Mouse (Mus musculus) cerebellum, postnatal 14 days (tissue): ENCODE results near the gene Cmtm4.
A peak's percentile ranks its signal among the peaks of the same experiment; 100 is the strongest.

Experiments used
- DNase-seq, 2 experiments: peaks; one replicate each; pipeline ENCODE4 v3.0.0; 2021; ENCODE audit warnings: mixed read lengths in 2 of 2

Gene Cmtm4

DNA sequence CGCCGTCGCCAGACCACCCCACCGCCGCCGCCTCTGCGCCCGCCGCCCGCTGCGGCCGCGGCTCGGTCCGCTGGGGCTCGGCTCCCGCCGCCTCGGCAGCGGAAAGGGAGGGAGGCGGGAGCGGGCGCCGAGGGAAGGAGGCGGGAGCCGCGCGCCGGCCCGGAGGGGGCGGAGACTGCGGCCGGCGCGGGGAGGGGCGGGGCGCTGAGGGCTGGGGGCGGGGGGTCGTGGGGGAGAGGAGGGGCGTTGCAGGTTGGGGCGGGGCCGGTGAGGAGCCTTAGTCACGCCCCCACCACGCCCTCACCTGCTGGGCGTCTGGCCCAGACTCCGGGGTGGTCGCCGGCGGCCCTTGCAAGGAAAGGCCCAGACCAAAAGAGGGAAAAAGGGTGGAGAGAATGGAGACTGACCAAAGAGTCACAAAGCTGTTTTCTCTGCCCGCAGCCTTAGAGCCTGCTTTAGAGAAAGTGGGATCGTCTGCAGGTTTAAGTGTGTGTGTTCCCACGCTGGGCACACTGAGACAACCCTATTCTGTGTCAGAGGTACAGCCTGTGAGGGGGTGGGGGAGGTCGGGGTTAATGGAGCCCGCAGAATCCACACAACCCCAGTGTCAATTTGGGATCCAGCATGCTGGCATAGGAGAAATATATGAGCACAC, at the start of gene Cmtm4:
Cmtm4 (minus strand) TSS at position 105 of the 655 bp plus-strand sequence.
- peak; percentile 71 to 79 for DNase-seq

DNA sequence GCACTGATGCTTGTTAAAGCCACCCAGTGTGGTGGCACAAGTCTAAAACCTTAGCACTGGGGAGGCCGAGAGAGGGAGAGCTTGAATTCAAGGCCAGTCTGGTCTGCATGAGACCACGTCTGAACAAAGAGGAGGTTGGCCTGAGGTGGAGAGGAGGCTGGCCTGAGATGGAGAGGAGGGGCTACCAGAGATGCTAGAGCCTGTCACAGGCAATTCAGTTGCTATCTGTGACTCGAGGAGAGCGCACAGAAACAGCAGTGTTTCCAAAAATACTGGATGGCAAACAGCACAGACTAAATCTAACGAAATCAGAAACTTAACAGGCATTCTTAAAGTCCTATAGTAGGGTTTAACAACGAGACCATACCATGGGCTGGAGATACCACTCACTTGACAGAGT, 49.6 kb upstream of the Cmtm4 start:
- DNase-seq: no peak

DNA sequence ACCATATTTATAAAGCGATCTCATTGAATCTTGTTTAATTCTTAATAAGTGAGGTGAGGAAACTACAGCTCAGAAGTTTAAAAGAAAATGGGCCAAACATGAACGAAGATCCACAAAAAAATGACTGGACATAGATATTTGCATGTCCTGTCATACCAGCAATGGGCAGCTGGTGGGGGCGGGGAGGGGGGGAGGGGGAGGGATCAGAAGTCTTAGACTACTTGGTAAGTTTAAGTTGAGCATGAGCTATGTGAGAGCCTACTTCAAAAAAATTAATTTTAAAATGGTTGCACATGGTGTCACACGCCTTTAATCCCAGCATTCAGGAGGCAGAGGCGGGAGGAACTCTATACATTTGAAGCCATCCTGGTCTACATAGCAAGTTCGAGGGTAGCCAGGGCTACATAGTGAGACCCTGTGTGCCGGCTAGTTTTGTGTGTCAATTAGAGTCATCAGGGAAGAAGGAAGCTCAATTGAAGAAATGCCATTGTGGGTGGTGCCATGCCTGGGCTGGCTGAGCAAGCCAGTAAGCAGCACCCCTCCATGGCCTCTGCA, 47.6 kb upstream of the Cmtm4 start:
- no peak for DNase-seq

DNA sequence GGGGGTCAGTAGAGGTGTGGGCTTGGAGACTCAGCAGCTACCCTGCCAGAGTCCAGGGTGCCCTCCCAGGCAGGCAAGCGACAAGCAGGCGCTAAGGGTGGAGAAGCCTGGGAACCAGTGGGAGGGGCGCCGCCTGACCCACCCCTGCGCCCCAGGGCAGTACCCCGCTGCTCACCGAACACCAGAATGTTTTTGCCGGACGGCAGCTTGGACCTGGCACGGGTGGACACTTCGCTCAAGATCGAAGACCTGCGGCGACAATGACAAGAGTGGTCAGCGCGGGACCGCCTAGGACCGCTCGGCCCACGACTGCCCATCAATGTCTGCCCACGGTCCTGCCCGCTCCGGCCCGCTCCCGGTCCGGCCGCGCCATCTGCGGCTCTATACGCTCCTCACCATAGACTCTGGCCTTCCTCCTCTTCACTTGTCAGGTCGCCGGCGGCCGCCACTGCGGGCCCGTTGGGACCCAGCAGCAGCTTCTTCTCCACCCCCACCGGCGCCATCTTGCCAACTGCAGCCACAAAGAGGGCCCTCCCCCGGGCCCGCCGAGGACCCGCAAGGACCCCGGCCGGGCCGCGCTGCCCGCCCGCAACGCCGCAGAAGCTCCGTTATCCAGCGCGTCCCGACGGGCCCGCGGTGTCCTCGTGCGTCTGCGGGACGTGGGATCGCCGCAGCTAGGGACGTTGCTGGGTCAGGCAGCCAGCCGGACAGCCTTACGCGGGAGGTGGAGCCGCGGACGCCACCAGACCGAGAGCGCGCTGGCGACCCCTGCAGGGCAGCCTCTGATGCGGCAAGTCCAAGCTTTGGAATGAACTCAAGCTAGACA, 46.9 kb upstream of the Cmtm4 start, which contains the start of gene Dync1li2:
Dync1li2 (minus strand) TSS at position 749 of the 826 bp plus-strand sequence.
- peak; percentile 97 for DNase-seq

DNA sequence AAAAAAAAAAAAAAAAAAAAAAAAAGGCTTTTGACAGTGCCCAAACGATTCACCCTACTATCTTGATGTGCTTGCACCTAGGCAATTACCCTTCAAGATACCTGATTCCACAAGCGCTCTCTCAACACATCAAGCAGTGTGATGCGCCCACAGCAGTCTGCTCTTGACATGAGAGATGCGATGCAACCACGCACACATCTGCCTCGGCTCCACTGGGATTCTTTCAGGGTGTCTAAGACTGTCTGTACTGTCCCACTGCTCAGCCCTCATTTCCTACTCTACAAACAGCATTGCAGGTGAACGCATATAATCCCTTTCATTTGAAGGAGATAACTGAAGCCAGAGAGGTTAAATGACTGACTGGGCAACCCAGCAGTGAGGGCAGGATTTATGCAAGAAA, 46.0 kb upstream of the Cmtm4 start:
- no peak for DNase-seq

DNA sequence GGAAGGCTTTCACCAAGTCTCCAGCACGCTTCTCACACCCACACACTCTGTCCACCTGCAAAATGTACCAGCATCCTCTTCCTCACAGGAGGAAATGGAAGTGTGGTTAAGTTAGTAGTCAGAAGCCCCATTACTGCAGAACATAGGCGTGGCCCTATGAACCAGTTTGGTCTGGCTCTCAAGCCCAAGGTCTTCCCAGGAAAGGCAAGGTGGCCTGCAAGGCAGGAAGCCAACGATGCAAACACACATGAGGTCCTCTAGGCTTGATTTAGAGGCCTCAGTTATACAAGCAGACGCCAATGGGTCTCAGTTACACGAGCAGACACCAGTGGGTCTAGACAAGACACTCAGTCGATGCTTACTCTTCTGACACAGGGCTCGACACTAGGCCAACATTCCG, 43.9 kb upstream of the Cmtm4 start:
- no peak for DNase-seq

DNA sequence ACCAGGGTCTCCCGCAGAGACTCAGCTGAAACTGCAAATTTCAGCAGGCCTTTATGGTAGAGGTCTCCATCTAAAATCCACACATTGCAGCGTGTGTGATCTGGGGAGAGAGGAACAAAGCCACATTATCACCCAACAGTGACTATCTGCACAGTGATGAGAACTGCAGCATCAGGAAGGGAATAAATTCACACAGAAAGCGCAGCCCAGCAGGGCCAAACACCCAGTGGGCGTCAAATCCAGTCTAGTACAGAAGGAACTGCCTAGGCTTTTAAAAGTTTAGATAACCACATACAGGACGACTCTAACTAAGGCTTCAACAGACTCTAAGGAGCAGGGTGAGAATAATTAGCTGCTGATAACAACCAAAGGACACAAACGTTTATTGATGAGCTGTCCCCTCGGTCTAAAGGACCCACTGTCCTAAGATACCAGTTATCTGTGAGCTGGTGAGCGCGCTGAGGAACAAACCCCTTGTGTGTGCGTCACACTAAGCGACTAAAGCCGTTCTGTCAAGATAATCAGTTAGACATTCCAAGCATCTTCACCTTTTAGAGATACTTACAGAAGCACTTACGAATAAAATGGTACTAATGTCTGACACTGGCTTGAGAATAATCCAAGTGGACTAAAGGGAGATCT, 42.0 kb upstream of the Cmtm4 start:
- DNase-seq: no peak

DNA sequence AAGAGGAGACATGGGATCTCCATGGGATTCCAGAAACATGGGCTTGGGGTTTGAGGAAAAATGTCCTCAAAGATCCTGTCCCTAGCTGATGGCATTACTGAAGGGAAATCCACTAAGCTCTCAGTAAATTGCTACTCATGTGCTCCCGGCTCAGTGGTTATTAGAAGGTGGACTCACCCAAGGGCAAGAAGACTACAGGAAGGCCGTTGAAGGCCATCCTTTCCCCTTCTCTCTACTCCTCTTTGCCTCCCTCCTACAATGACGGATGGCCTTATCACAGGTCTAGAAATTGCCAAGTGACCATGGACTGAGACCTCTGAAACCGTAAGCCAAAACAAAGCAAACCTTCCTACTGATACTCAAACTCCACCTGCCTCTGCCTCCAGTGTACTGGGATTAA, 41.0 kb upstream of the Cmtm4 start:
- DNase-seq: peak in 1 of 2 experiments; percentile 28

DNA sequence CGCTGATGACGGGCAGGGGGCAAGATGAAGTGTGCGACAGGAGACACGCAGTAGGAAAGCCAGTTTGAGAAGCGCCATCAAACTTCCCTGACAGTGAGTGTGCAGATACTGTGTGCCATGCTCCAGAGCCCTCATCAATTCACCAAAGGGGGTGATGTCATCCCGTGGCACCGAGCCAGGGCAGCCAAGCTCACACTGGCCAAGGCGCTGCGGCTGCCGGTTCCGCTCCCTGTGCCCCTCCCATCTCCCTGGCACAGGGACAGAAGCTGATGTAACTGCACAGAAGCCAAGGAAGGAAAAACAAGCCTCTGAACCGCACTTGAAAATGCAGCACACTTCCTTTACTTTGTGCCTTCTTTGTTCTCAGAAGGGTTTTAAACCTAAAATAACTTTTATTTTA, 40.4 kb upstream of the Cmtm4 start:
- DNase-seq: peak; percentile 100

DNA sequence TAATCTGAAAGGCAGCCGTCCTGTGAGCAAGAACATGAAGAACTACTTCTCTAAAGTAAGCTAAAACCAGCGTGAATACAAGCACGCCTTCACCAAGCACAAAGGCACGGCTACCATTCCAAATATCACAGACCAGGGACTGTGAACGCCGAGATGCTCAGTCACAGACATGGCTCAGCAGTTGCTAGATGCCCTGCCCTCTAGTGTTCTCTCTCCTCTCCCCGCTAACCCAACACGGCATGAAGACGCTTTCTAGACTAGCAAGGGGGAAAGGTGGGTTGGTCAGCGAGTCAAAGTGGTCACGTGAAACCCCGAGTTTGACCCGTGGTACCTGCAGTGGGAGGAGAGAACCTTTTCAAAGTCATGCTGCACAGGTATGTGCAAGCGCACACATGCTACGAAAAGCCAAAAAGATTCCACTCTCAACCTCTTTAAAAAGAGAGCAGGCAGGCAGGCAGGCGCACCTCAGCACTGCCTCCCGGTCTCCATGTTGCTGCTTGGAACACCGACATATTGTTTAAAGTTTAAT, 39.3 kb upstream of the Cmtm4 start:
- DNase-seq: peak; percentile 46 to 50

DNA sequence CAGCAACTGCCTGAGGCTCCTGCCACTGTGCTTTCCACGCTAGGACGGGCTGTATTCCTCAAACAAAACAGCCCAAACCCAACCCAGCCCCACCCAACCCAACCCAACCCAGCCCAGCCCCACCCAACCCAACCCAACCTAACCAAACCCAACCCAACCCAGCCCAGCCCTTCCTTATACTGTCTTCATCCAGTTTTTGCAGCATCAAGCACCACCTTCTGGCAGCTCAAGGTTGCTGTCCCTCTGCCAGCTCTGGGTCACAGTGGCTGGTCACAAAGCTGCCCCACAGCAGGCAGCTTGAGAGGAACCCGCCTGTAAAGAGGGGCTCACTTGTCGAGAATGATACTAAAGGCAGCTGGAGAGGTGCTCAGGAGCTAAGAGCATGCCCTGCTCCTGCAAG, 38.7 kb upstream of the Cmtm4 start:
- DNase-seq: peak; percentile 59 to 69

DNA sequence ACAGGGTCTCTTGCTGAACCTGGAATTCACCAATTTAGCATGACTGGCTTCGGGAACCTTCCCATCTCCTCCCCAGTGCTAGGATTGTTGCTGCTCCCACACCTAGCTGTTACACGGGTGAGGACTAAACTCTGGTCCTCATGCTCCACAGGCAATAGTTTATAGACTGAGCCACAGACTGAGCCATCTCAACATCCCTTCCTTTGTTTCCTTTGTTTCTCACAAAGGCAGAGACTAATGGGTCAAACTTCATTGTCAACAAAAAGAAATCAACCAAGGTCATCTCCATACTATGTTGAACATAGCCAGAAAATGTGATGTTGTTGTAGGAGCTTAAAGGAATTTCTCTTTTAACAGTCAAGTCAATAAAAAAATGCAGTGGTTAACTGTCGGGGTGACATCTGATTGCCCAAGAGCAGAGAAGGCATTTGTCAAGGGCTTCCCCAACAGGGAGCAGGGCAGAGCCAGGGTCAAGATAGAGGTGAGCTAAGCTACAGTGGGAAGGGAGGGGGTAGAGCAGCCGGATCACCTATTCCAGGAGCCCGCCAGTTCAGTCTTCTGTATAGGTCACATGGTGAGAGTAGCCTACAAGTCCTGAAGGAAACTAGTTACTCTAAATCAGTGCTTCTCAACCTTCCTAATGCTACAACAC, 37.7 kb upstream of the Cmtm4 start:
- no peak for DNase-seq

DNA sequence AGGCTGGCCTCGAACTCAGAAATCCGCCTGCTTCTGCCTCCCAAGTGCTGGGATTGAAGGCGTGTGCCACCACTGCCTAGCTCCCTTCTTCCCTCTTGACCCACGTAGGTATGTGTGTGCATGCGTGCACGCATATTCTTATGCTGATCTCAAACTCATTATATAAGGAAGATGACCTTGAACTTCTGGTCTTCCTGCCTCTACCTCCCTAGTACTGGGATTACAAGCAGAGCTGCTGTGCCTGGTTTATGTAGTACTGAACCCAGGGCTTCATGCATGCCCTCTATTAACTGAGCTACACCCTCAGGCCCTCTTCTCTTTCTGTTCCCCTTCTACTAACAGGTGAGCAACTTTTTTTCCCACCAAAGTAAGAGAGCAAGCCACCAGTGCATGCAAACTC, 37.0 kb upstream of the Cmtm4 start:
- no peak for DNase-seq

DNA sequence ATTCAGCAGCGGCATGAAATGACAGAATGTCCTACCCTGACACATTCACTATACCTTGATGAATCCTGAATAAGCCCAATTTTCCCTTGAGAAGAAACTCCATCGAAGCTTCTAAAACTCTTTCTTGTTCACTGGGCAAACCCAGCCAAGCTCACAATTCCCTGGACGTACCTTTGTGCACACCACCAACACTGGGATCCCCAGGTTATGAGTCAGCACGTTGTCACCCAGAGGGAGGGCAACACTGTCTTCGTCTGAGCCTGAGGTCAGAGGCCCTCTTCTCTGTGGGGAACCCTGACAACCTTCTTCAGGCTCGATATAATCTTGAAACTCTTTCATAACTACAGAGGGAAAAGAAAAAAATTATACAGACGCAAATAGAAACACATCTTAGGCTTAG, 34.6 kb upstream of the Cmtm4 start:
- no peak for DNase-seq

DNA sequence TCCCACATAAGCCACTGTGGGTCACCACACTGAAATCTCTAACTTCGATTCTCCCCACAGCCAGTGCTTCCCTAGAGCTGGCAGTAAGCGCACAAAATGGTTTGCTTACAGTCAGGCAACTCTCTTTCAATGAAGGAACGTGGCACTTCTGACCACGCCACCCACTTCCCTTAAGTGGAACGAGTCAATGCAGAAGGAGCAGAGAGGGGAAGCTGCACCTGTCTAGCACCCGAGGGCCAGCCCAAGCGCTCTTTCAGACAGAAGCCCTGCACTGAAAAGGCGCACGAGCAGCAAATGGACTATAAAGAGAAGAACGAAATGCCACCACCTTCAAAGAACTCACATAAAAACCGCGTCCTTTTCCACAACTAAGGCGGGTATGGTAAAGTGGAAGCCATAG, 32.1 kb upstream of the Cmtm4 start:
- DNase-seq: no peak

DNA sequence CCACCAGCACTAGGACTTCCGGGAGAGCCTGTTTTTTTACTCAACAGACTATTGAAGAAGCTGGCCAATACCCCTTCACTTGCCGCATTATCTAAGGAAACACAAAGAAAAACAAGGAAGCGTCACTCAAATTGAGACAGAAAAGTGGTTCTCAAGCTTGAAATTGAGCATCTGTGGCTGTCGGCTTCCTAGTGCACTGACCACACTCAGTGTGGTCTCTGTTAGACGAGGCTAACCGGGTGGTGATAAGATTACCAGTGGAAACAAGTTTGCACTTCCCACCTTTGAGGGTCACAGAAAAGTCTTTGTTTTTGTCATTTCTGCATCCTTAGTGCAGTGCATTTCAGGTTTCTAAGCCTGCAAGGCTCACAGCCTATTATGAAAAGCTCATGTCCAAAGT, 26.7 kb upstream of the Cmtm4 start:
- no peak for DNase-seq

DNA sequence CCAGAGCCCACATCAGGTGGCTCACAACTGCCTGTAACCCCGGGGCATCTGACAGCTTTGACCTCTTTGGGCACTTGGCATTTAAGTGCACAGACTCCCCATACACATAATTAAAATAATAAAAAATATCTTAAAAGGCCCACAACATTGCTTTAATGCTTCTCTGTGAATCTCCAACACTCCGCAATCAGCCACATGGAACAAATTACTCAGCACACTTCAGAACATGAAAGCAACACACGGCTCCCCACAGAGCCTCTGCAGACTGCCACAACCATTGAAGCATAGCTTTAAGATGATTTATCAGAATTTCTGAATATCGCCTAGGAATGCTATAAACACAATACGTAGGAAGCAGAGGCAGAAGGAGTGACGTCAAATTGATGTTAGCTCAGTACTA, 20.4 kb upstream of the Cmtm4 start:
- no peak for DNase-seq

DNA sequence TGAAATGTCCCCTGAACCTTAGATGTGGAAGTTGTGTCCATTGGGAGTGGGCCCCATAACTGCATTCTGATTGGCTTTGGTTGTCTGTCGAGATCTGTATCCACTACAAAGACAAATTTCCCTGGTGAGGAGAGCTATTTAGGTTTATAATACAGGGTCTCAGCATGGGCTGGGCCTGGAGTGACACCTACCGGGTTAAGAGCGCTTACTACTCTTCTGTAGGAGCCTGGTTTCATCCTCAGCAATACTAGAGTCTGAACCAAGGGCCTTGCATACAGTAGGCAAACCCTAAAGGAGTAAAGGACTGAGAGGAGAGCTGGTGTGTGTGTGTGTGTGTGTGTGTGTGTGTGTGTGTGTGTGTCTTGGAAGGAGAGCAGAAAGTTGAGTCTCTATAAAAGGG, 18.6 kb upstream of the Cmtm4 start:
- no peak for DNase-seq

DNA sequence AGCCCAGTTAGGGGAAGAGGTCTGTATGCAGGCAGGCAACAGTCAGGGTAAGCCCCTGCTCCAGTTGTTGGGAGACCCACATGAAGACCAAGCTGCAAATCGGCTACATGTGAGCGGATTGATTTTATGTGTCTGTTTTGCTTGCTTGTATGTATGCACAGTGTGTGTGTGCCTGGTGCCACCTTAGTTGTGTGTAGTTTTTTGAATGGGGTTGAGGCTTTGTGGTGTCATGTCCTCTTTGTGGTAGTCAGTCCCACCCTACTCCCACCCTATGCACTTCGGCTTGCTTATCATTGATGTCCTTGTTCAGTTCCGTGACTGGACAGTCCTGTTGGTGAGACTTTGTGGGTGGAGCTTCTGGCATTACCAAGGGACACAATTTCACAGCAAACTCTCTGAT, 18.2 kb upstream of the Cmtm4 start:
- no peak for DNase-seq

DNA sequence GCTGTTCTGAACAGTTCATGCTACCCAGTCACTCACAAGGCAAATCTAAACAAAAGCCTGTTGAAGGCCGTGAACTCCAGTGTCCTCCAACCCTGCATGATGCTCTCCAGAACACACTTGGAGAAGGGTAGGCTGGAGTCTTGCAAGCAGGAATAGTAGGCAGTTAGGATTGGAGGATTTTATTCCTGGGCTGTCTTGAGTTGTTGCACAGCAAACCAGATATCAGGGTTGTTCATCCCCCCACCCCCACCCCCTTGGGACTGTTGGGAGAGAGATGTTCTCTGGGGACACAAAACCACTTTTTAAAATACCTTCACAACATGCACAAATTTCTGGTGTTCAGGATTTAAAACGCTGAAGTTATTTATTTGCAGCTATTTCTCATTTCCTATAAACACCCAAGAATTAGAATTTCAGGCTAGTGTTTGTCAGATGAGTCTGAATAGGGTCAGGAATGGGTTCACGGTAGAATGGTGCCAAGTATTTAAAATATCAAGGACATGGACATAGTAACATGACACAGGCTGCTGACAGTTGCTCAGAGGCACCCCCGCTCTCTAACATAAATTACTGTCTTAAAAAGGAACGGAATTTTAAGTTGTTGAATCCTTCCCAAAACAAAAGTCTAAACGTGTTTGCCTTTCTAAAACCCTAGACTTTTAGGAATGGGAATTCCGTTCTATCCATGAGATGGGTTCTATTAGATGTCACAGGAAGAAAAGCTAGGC, 17.4 kb upstream of the Cmtm4 start:
- DNase-seq: no peak

DNA sequence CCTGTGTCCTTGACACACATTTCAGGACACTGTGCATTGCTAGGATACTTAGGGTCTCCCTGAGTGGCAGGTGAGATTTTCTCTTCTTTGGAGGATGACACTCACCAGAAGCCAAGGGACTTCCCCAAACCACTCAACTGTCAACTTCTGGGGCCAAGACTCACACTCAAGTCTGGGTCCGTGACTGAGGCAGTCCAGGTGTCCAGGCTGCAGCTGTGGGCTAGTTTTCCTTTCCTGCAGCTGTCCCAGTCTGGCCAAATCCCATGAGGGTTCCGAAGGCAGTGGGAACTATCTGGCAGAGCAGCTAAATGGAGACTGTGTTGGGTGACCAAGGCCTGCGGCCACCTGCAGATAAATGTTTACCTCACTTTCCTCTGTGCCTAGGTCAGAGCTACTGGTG, 16.4 kb upstream of the Cmtm4 start:
- no peak for DNase-seq

DNA sequence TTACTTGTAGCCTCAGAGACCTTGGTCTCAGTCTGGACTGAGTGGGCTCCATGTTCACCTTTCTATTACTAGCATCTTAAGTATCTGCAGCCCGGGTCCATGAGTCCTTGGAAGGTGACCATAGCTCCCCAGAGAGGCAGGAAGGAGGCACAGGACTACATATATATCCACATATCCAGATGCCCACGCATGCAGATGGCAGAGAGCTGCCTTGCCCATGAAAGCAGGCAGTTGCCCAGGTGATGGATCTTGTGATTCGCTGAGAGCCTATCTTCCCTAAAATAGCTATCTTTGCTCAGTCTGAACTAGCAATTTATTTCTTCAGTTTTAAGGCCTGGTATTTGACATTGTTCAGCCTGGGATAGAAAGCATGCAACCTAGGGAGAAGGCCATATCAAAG, 15.9 kb upstream of the Cmtm4 start:
- no peak for DNase-seq
